Mouse (Mus musculus) left cerebral cortex, adult 9 months (tissue): ENCODE data around the gene Nbeal2.

Source experiments
- DNase-seq, 2 experiments: peaks; one replicate each; pipeline ENCODE4 v3.0.0; 2022; ENCODE audit warnings: low spot score in 2 of 2

Nbeal2 gene

DNA sequence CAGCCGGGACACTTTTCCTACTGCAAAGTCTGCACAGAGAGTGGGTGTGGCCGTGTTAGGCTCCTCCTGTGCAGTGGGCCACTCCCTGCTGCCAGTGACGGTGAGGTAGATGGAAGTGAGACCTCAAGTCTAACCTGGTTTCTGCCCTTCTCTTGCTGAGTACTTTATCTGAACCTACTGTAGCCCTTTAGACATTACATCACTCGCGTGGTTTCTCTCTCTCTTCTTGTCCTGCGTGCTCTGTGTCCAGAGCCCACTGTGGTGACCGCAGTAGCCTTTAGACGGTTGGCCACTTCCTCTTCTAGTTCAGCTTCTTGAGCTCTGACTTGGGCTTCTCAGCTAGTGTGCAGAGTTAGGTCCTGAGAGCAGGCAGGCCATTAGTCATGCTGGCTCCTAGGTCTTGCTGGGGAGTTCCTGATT lies 22.5 kb upstream of the Nbeal2 start:
- DNase-seq = no peak

DNA sequence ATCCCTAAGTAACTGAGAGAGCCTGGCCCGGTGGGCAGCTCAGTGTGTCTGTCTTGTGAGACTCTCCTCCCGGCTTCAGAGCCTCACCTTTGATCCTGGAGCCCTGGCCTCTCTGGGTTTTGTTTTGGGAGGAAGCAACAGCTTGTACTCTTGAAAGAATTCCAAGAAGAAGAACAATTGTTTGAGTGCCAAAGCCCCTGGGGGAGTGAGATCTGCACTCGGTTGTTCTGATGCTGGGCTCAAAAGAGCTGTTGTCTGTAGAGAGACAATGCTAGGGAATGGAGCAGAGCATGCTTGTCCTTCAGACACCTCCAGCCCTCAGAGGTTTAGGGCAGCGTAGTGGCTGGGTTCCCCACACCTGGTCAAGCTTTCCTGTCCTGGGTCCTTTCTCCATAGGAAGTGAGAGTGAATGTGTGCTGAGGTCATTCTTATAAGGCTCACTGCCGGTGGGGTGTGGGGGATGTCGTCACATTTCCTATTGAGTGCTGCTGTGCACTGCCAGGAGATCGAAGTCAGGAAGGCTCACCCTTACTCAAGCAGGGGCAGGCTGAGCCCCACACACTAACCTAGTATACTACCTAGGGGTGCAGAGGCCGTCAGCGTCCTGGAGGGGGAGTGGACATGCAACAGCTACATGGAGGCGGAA lies 19.3 kb upstream of the Nbeal2 start:
- no peak for DNase-seq

DNA sequence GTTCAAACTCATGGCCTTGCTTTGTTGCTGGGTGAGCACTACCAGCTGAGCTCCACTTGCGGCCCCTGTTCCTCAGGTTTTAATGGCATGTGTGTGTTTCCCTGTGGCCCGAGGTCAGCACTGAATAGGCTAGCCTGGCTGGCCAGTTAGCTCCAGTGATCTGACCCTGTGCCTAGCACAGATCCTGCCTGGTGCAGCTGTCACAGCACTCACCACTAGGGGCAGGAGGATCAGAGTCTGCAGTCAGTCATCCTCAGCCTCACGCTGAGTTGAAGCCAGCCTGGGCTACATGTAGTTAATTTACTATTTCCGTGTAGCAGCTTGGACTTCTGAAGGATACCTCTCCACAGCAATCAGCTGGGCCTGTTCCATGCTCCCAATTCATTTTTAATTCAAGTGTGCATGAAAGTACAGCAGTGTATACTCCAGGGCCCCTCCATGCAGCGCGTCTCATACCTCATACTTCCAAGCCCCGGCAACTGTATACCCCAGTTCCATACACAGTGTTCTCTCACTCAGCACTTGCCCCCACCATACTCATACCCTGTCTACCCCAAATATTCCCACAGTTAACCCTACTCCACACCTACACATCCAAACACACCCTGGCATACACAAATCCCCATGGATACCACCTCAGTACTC lies 18.6 kb upstream of the Nbeal2 start:
- DNase-seq = no peak

DNA sequence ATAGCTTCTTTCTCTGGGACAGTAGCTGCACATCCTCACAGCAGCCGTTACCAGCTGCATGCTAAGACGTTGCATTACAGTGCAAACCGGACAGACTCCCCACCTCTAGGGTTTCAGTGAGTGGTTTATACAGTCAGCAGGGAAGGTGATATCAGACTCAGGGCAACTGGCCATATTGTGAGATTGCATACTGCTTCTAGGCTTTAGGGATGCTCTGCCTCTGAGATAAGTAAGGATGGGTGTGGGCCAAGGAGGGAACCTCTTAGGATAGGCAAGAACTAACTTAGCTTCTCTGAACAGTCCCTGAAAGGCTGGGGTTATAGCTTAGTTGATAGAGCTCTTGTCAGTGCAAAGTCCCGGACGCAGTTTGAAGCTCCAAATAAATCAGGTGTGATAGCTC lies 15.8 kb upstream of the Nbeal2 start:
- no peak for DNase-seq

DNA sequence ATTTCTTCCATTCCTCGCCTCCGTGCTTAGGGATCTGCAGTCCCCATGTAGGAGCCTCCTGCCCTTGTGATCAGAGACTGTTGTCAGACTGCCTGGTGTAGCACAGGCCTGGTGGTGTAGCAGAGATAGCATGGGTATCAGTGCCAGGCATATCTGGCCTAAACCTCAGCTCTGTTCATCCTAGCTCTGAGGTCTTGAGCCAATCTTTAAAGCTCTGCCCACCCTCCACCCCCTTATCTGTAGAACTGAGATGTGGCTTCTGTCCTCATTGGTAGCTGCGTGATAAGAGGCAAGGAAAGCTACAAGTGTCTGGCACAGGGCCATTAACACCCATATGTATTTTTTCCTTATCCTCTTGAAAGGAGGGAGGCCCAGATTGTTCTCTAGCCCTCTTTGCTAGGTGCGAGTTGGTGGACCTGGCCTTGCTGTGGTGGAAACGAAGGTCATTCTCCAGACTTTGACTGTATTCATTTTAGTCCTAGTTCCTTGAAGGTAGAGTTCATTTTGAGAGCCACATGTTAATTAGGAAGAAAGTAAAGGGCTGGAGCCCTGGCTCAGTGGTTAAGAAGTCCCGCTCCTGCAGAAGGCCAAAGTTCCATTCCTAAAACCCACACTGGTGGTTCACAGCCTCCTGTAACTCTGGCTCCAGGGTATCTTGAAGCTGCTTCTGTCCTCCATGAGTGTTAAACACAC lies 14.8 kb upstream of the Nbeal2 start:
- DNase-seq = no peak

DNA sequence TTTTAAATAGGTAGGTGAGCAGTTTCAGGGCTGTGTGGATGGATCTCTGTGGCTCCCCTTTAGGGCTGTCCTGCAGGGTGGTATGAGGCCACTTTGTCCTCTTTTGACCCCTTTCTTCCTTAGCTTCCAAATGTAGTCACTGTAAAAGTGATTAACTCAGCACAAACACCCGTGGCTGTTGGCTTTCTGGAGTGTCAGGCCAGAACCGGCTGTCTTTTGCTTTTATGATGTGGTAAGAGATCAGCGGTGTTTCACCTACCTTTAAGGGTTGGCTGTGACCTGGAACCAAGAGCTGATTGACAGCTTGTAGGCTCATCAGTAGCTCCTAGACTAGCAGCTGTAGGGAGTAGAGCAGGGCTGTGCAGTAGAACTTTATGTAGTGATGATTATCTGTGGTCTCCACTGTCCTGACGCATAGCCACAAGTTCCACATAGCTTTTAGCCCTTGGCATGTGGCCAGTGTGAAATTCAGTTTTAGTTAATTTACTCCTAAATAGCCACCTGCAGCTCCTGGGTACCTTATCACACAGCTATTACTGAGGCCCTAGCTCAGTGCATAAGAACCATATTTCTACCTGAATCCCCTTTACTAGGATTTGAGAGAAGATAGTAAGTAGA lies 13.4 kb upstream of the Nbeal2 start:
- no peak for DNase-seq

DNA sequence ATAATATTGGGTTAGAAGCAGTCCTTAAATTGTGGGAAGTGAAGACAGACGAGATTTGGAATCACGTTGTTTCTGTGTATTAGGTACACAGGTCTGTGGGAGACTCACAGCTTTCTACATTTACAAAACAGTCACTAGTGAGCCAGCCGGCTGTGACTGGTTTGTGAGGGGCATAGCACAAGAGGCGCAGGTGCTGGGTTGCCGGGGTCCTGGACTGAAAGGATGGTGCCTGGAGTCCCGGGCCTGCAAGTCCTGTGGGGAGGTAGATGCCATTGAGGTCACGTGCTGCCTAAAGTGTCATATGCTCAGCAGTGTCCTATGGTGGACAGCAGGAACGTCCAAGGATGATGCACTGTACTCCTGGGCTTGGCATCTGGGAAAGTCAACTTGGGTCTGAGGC lies 12.4 kb upstream of the Nbeal2 start:
- no peak for DNase-seq

DNA sequence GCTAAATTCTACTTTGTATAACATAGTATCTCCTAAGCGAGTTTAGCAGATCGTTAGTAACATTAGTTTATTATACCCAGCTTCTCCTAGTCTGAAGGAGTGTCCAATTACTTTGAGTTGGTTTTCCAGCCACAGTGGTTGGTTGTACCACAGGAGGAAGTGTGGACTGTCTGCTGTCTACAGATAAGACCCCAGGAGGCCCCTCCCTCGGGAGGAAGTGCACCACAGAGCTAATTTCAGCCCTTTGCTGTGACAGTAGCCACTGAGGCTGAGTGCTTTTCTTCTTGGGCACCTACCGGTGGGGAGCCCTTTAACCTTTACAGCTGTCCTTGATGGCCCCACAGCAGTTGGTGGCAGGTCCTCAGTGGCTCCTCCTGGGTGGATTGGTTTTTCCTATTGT lies 12.0 kb upstream of the Nbeal2 start:
- DNase-seq = no peak

DNA sequence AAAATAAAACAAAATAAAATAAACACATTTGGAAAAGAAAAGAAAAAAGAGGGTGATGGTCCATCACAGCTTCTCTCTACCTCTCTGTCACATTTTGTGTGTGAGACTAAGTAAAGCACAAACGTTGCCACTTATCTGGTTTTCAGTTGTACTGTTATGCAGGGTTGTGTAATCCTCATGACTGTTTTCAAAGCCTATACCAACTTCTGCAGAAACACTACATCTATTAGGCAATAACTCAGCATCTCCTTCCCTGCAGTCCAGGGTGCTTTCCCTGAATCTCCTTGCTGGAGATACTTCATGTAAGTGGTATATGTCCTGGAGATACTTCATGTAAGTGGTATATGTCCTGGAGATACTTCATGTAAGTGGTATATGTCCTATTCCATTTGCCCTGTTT lies 8.9 kb upstream of the Nbeal2 start:
- DNase-seq = no peak

DNA sequence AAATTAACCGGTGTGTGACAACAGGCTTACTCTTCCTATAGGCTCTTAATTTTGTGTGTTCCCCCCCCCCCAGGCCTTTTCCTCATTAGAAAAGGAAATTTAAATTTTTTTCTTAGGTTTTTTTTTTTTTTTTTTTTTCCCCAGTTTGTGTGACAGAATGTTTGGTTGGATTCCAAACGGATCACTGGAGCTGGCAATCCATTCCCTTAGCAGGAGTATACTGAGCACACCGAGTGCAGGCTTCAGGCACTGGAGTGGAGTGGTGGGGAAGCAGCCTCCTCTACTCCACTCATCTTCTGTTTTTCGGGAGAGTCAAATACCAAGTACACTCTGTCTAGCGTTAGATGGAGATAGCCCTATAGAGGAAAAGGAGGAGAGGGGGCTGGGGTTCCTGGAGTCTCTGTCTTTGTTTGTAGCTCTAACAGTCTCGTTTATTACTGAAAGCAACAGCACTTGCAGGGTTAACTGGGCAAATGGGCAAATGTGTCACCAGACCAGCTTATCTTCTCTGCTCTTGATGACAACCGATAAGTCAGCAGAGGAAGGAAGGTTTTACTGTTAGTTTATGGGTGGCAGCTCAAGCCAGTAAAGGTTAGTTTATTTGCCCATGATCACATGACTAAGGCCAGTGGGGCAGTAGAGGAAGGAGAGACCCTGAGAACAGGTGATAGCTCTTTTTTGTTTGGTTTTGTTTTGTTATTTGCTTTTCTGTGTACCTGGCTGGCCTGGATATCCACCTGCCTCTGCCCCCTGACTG lies 7.1 kb upstream of the Nbeal2 start:
- DNase-seq = no peak

DNA sequence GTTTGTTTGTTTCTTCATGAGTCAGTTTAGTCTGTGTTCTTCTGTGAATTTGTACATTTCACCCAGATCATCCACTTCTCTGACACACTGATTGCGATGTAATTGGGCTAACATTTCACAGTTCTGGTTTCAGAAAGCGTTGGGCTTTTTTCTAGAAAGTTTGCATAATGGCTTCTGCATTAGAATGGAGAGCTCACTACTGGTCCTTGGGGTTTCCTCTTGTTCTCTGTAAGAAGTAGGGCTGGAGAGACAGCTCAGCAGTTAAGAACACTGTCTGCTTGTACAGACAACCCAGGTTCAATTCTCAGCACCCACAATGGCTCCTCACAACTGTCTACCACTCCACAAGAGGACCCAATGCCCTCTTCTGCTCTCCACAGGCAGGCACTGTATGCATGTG lies 6.2 kb upstream of the Nbeal2 start:
- DNase-seq = no peak

DNA sequence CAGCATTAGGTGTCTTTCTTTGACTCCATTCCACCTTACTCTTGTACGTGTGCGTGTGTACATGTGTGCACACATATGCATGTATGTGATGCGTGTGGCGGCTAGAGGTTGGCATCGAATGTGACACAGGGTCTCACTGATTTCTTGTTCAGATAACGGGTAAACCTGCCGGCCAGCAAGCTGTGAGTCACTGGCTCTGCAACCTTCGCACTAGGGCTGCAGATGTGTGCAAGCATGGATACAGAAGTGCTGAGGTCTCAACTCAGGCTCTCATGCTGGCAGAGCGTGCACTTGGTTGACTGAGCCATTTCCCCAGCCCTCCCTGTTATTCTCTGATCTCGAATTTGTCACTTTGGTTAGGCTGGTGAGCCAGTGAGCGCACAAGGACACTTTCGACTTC lies 5.6 kb upstream of the Nbeal2 start:
- no peak for DNase-seq

DNA sequence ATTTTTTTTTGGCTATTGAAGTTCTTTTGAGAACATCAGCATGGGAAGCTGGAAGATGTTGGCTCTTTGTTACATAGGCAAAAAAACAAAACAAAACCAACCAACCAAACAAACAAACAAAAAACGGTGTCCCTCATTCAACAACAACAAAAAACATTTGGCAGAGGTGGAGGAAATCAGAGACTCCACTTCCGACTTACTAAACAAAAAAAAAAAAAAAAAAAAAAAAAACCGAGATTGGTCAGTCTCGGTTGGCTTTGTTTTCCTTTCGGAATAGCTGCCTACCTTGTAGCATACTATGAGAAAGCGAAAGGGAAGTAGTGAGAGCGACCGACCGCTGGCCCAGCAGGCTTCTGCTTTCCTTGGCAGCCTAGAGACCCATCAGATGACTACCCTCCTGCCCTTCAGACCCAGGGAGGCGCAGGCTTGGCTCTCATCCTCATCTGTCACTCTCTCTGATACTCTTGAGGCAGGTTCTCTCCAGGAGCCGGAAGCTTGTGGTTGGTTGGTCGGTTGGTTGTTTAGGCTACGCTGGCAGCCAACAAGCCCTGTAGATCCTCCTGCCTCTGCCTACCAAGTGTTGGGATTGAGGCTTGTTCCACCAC lies 3.6 kb upstream of the Nbeal2 start:
- DNase-seq = no peak

DNA sequence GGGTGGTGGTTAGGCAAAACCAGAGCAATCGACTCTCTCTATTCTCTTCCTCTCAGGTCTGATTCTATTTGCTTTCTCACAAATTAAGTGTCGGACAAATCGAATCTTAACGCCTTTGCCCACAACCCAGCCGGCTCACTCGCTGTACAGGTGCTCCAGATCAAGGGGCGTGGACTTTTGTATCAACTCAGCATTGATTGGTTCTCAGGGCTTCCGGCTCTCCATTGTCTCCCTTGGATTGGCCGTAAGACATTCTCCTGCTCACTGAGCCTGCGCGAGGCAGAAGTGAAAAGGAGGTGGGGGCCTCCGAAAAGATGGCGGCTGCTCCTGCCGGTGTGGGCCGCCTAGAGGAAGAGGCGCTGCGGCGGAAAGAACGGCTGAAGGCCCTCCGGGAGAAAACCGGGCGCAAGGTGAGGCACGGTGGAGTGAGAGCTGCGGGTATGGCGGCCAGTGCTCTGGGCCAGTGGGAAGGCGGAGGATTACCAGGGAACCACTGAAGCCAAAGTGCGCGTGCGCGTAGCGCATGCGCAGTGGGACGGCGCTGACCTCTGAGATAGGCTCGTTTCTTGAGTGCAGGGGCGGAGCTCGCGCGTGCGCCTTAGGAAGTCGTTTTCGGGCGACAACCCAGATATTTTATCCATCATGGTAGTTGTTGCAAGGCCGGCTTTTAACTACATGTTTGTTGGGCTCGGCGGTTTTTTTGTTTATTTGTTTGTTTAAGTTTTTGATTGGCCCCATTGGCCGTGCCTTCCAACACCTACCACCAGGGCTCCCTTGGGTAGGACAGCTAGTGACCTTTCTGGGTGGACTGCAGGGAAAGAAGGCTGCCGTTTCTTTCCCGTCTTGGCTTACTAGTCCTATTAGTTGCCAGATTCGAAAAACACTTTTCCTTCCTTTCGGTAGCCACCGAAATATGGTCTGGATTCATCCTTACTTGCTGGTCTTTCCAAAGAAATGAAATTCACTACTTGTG lies 2.6 kb upstream of the Nbeal2 start, which contains the start of gene Ccdc12:
TSS of gene Ccdc12 (plus strand) at position 255 of the 973 bp plus-strand sequence.
- peak; percentile 95 to 96 for DNase-seq

DNA sequence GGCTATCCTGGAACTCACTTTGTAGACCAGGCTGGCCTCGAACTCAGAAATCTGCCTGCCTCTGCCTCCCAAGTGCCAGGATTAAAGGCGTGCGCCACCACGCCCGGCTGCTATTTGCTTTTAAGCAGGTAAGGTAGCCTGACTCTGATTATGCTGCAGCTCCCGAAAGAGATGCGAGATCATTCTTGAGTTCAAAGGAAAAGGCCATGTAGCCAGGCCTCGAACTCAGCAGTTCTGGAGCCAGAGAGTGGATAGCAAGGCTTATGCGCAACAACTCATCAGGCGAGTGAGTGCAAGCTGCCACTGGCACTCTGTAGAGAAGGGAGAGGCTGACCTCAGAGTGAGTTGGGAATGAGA lies 1.7 kb upstream of the Nbeal2 start:
- DNase-seq = no peak

DNA sequence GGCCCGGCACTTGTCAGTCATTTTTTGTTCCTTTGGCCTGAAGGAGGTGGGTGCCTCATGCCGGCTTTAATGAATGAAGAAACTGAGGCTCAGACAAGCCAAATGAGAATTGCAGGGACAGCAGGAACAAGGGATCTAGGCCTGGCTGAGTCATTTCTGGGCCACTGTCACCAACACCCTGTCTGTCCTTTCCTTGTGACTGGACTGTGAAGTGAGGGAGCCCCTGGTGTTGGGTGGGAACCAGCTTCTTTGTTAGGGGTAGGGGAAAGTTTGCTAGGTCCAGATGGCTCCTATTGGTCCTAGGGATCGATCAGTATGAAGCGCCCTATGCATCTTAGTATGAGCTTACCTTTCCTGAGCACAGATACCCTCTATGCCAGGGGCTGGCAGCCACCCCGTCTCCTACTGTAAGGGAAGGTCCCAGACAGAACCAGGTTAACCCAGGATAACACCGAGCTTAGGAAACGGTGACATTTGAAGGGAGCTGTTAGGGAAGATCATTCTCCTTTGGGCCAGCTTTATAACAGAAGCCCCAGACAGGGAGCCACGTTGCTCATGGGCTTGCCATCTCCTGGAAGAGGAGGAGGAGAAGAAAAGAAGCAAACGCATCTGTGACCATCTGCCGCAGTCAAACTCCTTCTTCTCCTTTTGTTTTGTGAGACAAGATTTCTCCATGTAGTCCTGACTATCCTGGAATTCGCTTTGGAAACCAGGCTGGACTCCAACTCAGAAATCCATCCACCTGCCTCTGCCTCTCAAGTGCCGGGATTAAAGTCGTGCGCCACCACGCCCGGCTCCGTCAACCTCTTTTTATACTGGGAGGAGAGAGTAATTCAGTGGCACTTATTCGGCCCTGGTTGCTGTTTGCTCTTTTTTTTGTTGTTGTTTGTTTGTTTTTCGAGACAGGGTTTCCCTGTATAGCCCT lies 1.0 kb upstream of the Nbeal2 start:
- no peak for DNase-seq

DNA sequence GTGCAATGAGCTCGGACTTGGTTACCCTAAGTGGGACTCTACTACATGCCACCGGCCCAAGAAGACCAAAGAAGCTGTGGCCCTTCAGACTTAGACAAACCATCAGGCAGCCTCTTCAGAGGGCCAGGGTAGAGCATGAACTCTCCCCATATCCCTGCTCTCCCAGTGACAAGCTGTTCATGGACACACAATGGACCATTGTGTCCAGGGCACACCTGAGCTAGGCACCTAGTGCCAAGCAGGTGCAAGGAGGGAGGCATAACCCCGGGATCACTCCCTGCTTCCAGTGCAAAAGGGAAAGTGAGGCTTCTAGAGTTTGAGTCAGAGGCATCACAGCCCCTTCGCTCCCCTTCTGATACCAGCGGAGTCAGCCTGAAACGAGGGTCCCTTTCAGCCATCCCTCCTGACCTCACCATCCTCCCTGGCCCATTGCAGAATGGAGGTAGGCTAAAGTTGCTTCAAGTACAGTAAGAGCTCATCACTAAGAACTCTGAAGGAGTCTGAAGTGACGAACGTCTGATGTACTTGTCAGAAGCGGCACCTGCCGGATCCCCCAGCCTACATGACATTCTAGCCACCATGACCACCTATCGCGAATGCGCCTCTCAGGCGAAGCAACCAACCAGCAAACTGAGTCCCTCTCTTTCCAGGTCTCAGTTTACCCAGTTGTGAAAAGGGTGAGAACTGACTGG lies 852 bp downstream of the Nbeal2 start:
- no peak for DNase-seq

DNA sequence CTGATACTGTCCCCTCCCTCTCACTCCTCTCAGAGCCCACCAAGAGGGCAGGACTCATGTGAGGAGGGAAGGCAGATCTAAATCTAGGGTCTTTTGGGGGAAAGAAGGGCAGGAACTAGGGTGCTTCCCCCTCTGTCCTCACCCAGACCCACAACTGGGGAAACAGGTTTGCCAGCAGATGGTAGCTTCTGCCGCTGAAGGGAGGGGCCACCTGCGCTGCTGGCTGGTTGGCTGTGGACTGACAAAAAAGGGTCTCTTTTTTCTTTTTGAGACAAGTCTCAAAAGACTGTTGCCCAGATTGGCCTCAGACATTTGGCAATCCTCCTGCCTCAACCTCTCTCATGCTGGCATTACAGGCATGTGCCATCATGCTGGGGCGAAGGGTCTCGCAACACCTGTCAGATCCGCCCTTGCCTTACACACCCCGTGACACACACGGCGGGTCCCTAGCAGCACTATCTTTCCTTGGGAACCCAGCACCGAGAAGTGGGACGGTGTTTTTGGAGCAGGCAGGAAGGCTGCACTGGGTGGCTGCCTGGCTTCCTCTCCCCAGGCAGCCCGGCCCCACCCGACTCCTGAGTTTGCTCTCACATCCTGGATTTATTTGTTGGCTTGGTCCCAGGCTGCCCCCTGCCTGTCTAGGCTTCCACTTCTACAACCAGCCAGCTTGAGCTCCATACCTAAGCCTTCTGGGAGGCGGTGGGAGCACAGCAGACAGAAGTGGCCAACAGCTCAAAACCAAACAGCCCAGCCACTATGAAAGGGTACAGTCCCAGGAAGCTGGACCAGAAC lies 1.8 kb downstream of the Nbeal2 start:
- DNase-seq = no peak
